17 mouse cellular contexts compared by ENCODE assay signal in the genomic region with DNA sequence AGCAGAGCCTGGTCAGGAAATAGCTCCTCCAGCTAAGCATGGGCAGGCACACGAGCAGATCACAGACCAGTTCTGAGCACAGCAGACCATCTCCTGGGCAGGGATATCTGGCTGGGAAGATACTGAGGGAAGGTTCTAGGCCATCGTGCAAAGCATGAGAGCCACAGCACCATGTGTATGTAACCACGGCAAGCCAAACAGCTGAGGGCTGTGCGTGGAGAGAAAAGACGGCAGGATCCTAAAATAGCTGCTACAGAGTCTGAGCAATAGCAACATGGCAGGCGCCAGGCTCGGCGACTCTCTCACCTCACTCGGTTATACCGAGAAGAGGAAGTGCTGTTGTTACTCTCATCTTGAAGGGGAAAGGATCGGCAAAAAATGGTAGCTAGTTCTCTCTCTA. TPM values are rescaled to one million over a fixed set of nuclear protein-coding genes. Genes with fewer than 3 reads are reported as not detected.
A peak's percentile ranks its signal among the peaks of the same experiment; 100 is the strongest.
DNase-seq lines count a peak whose midpoint lies in the region; ATAC-seq and TF ChIP-seq lines count a peak whose summit lies in the region.
"Had no signal": no experiment of that assay in that cellular context is flagged by ENCODE, and none has a peak within 500 bp of the region (broad histone marks: within the 10 kb centered on the region; RNA-seq: fewer than 3 reads in every experiment).

No protein-coding gene starts in this region.

- no peak for ATAC-seq in hindbrain, embryonic 15.5 days (ENCODE audit: low FRiP score, low read depth)
- ATAC-seq in intestine, postnatal 0 days, result no peak
- no peak for ATAC-seq in activated CD4-positive, CD25-positive, alpha-beta regulatory T cell, adult 4 months

- peaks cover 63% of the 10 kb centered on the region for H3K4me1 ChIP-seq in hindbrain, embryonic 15.5 days (replicated peaks)
- peaks cover 46% of the 10 kb centered on the region for H3K4me1 ChIP-seq in hindbrain, embryonic 10.5 days (replicated peaks)
- peaks cover 27% of the 10 kb centered on the region for H3K4me1 ChIP-seq in cortical plate, adult 2 months (ENCODE audit: control insufficient read depth, insufficient read depth, low read length)
- no peaks in the 10 kb centered on the region for H3K4me1 ChIP-seq in intestine, postnatal 0 days (replicated peaks; ENCODE audit: control insufficient read depth, insufficient read depth, low read length)

- H3K4me2 ChIP-seq in hindbrain, embryonic 15.5 days, result no peak overlapping the region
- H3K4me2 ChIP-seq in intestine, postnatal 0 days (replicated peaks; ENCODE audit: low read depth), result no peak overlapping the region
- H3K4me2 ChIP-seq: liver, embryonic 11.5 days had no signal

- WGBS in hindbrain, embryonic 15.5 days, result 68% methylated on average over 11 of the region's 11 CpGs
- WGBS in hindbrain, embryonic 10.5 days, result 85% methylated on average over 11 of the region's 11 CpGs
- WGBS in intestine, postnatal 0 days, result 72% methylated on average over 11 of the region's 11 CpGs

- TF ChIP-seq CTCF in cortical plate, adult 2 months (IDR thresholded peaks at IDR 0.05; ENCODE audit: extremely low read depth, insufficient read depth, low read length), result no peak
- TF ChIP-seq CTCF in intestine, postnatal 0 days (IDR thresholded peaks at IDR 0.05; ENCODE audit: low read depth), result no peak

- no peak overlapping the region for H3K9ac ChIP-seq in hindbrain, embryonic 15.5 days
- no peak overlapping the region for H3K9ac ChIP-seq in intestine, postnatal 0 days (ENCODE audit: low read depth, low read length)

- DNase-seq in hindbrain, embryonic 10.5 days (ENCODE audit: low spot score), result no peak
- DNase-seq in layer of hippocampus, adult 9-11 months, result peak; percentile 75
- peak; percentile 85 for DNase-seq in right cerebral cortex, adult 18-20 months
- DNase-seq in Muller cell, postnatal 12 days (ENCODE audit: inconsistent ontology term), result no peak
- DNase-seq: B cell, adult 2 months; cerebellum, adult 9-10 months; heart, adult 2 months; heart, postnatal 14 days; kidney, adult 2 months; lung, postnatal 14 days; thymus, adult 2 months had no signal

- no peaks in the 10 kb centered on the region for H3K9me3 ChIP-seq in hindbrain, embryonic 15.5 days
- H3K9me3 ChIP-seq in hindbrain, embryonic 10.5 days, result no peaks in the 10 kb centered on the region
- no peaks in the 10 kb centered on the region for H3K9me3 ChIP-seq in intestine, postnatal 0 days (ENCODE audit: control insufficient read depth)

- H3K4me3 ChIP-seq in hindbrain, embryonic 15.5 days, result no peak overlapping the region
- no peak overlapping the region for H3K4me3 ChIP-seq in hindbrain, embryonic 10.5 days
- no peak overlapping the region for H3K4me3 ChIP-seq in cortical plate, adult 2 months (ENCODE audit: insufficient read depth, low read length)
- H3K4me3 ChIP-seq in intestine, postnatal 0 days (ENCODE audit: low read depth, low read length), result no peak overlapping the region
- H3K4me3 ChIP-seq: erythroblast, embryonic 14.5 days; heart, adult 2 months had no signal

- H3K27ac ChIP-seq in hindbrain, embryonic 15.5 days (replicated peaks), result peak overlapping the region; percentile 16; the same call in 1 of the 2 replicates
- H3K27ac ChIP-seq in hindbrain, embryonic 10.5 days, result no peak overlapping the region
- peak overlapping the region; percentile 96 for H3K27ac ChIP-seq in cortical plate, adult 2 months (ENCODE audit: insufficient read depth, low read length)
- H3K27ac ChIP-seq in intestine, postnatal 0 days (ENCODE audit: low read depth, low read length), result no peak overlapping the region
- H3K27ac ChIP-seq: heart, adult 2 months had no signal

- no peaks in the 10 kb centered on the region for H3K27me3 ChIP-seq in hindbrain, embryonic 15.5 days
- H3K27me3 ChIP-seq in hindbrain, embryonic 10.5 days (ENCODE audit: insufficient read depth, poor library complexity, severe bottlenecking), result no peaks in the 10 kb centered on the region; the same call in 1 of the 2 replicates
- no peaks in the 10 kb centered on the region for H3K27me3 ChIP-seq in intestine, postnatal 0 days (replicated peaks; ENCODE audit: control insufficient read depth, insufficient read depth, low read length)

- H3K36me3 ChIP-seq in hindbrain, embryonic 15.5 days, result no peaks in the 10 kb centered on the region
- H3K36me3 ChIP-seq in hindbrain, embryonic 10.5 days, result no peaks in the 10 kb centered on the region
- H3K36me3 ChIP-seq in intestine, postnatal 0 days (ENCODE audit: control insufficient read depth, insufficient read depth), result no peaks in the 10 kb centered on the region

- 0 out of 2 replicates have a peak, but pooled peaks have one; percentile 24 for TF ChIP-seq POLR2A in cortical plate, adult 2 months (IDR thresholded peaks at IDR 0.05; ENCODE audit: extremely low read depth, insufficient read depth, low read length)

RNA-seq across cellular contexts. Expression of gene Ajap1, which starts 42.7 kb away (rescaled TPM):
- polyA plus RNA-seq in hindbrain, embryonic 15.5 days (2015; fragmentation: Nextera tagmentation; extraction: Ambion mirVana), result 12.9 and 15.4 TPM in 2 replicates
- 2.6 and 3.5 TPM in 2 replicates for polyA plus RNA-seq in hindbrain, embryonic 10.5 days (2016; fragmentation: Nextera tagmentation; extraction: Ambion mirVana)
- 29.2 and 30.2 TPM in 2 replicates for polyA plus RNA-seq in cortical plate, adult 2 months (2012; rRNA removed)
- 0.29 and 0.86 TPM in 2 replicates for polyA plus RNA-seq in intestine, postnatal 0 days (2015; fragmentation: Nextera tagmentation; extraction: Ambion mirVana)
- not detected for polyA plus RNA-seq in activated CD4-positive, CD25-positive, alpha-beta regulatory T cell, adult 4 months (2017; shearing (Covaris generic))
- polyA plus RNA-seq: erythroblast, embryonic 14.5 days; heart, adult 2 months had no signal

Comparison
In these comparisons a context has a peak if more than half of its experiments do, and no peak if none do; other contexts are left out.
1. H3K27ac ChIP-seq: peak in hindbrain, embryonic 15.5 days (single experiment) and cortical plate, adult 2 months (single experiment); none in hindbrain, embryonic 10.5 days (single experiment) and intestine, postnatal 0 days (single experiment).
2. DNase-seq: peak in layer of hippocampus, adult 9-11 months (single experiment) and right cerebral cortex, adult 18-20 months (single experiment); none in hindbrain, embryonic 10.5 days (single experiment) and Muller cell, postnatal 12 days (single experiment).